Mouse (Mus musculus) lung, embryonic 14.5 days (tissue): ENCODE results near the gene Paqr6. TPM values are rescaled to one million over a fixed set of nuclear protein-coding genes. Genes with fewer than 3 reads are reported as not detected.

Experiments used
- ATAC-seq: fragments of 200-750 bp; cut with Nextera tagmentation; 2 replicates; pipeline ENCODE4 v1.8.0; 2017; ENCODE audit warnings: mild to moderate bottlenecking, moderate TSS enrichment, moderate library complexity; ENCODE audit not compliant: insufficient read depth
- DNase-seq: peaks from one replicate; pipeline ENCODE4 v3.0.0-alpha.2; 2015
- H3K27ac ChIP-seq: fragments of 300-500 bp; sonication (generic); 2 replicates; pipeline ENCODE4 v1.5.1; 2014; ENCODE audit warnings: low read depth, mild to moderate bottlenecking, moderate library complexity
- H3K27me3 ChIP-seq: fragments of 300-500 bp; sonication (generic); 2 replicates; pipeline ENCODE4 v1.6.1; 2014; ENCODE audit warnings: low read length, control low read depth; ENCODE audit not compliant: insufficient read depth
- H3K36me3 ChIP-seq: fragments of 300-500 bp; sonication (generic); 2 replicates; pipeline ENCODE4 v1.6.1; 2014; ENCODE audit warnings: control low read depth; ENCODE audit not compliant: insufficient read depth
- H3K4me1 ChIP-seq: fragments of 300-500 bp; sonication (generic); 2 replicates; pipeline ENCODE4 v1.6.1; 2014; ENCODE audit warnings: antibody characterized with exemption, control low read depth; ENCODE audit not compliant: insufficient read depth
- H3K4me2 ChIP-seq: fragments of 300-500 bp; sonication (generic); 2 replicates; pipeline ENCODE4 v1.6.1; 2014; ENCODE audit warnings: mild to moderate bottlenecking
- H3K4me3 ChIP-seq: fragments of 300-500 bp; sonication (generic); 2 replicates; pipeline ENCODE4 v1.5.1; 2014; ENCODE audit warnings: low read depth, low read length
- H3K9ac ChIP-seq: fragments of 300-500 bp; sonication (generic); 2 replicates; pipeline ENCODE4 v1.6.1; 2014
- H3K9me3 ChIP-seq: fragments of 300-500 bp; sonication (generic); 2 replicates; pipeline ENCODE4 v1.6.1; 2016; ENCODE audit warnings: low read depth, low read length, control low read depth
- CTCF ChIP-seq: IDR thresholded peaks from 2 replicates; pipeline ENCODE4 v1.5.1; 2016; ENCODE audit warnings: antibody characterized with exemption, low read depth
- WGBS: fragments of 180-500 bp; shearing (Covaris S2); extraction: QIAGEN DNeasy Blood & Tissue Kit; methylation state at CpG from one replicate; pipeline ENCODE4 v1.1.7; 2014; 5-methylcytosine and 5-hydroxymethylcytosine counted together
- polyA plus RNA-seq: library from polyadenylated mRNA; unstranded; fragments of >200 nt; fragmentation: Nextera tagmentation; extraction: Ambion mirVana; gene quantifications from 2 replicates; pipeline ENCODE4 v1.2.1, GENCODE M21; 2014

Paqr6 gene
- polyA plus RNA-seq, 1 experiment from 2014 or later, result 4.9 TPM

GRCm38 (mm10) chr3:88352907-88353306, 11.5 kb upstream of the Paqr6 start:
- ATAC-seq (no peak), DNase-seq (no peak)
- no peak for TF ChIP-seq CTCF
- no peaks in the 10 kb centered on the region for H3K9me3 ChIP-seq
- H3K4me1 ChIP-seq, result no peaks in the 10 kb centered on the region
- no peak overlapping the region for H3K27ac ChIP-seq
- H3K9ac ChIP-seq, result no peak overlapping the region
- WGBS, result 86% methylated on average over 9 of the region's 9 CpGs
- H3K27me3 ChIP-seq, result no peaks in the 10 kb centered on the region
- H3K36me3 ChIP-seq, result peaks cover 100% of the 10 kb centered on the region
- no peak overlapping the region for H3K4me2 ChIP-seq
- H3K4me3 ChIP-seq, result no peak overlapping the region

- H3K9me3 ChIP-seq, result no peaks in the 10 kb centered on the region
- no peak overlapping the region for H3K27ac ChIP-seq
- no peaks in the 10 kb centered on the region for H3K27me3 ChIP-seq
- DNase-seq (peak; percentile 28), ATAC-seq (no peak)
- H3K4me1 ChIP-seq, result no peaks in the 10 kb centered on the region
- 93% methylated on average over 8 of the region's 8 CpGs for WGBS
- no peak overlapping the region for H3K9ac ChIP-seq
- peaks cover 100% of the 10 kb centered on the region for H3K36me3 ChIP-seq
- H3K4me3 ChIP-seq, result no peak overlapping the region
- 0 out of 2 replicates have a peak, but pooled peaks have one; percentile 21 for TF ChIP-seq CTCF
- H3K4me2 ChIP-seq, result no peak overlapping the region
Observed at GRCm38 (mm10) chr3:88354396-88355165, 9.8 kb upstream of the Paqr6 start.

DNA sequence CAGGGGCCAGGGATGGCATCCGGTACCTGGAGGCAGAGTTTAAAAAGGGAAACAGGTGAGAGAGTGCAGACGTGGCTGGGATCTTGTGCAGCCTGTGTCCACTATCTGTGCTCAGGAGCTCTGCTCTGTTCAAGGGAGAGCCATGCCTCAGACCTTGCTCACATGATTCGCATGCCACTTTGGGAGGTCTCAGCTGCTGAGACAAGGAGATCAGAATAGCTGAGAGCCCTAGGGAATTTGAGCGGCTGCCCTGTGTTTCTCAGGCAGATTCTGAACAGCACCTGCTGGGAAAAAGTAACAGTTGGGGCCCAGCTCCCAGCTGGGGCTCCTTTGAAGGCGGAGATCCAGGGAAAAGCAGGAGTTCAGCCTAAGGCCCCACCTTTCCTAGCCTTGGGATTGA, 4.8 kb upstream of the Paqr6 start:
- H3K27ac ChIP-seq, result no peak overlapping the region; the same call in 1 of the 2 replicates
- 73% methylated on average over 5 of the region's 5 CpGs for WGBS
- ATAC-seq, result no peak

GRCm38 (mm10) chr3:88359989-88360388, 4.4 kb upstream of the Paqr6 start:
- no peak for ATAC-seq
- DNase-seq, result no peak
- no peak overlapping the region for H3K4me3 ChIP-seq
- no peak overlapping the region for H3K9ac ChIP-seq
- 70% methylated on average over 3 of the region's 3 CpGs for WGBS
- H3K9me3 ChIP-seq, result no peaks in the 10 kb centered on the region
- no peak for TF ChIP-seq CTCF
- H3K4me2 ChIP-seq, result no peak overlapping the region
- H3K27me3 ChIP-seq, result 0 out of 2 replicates have a peak, but pooled peaks cover 8% of the 10 kb centered on the region
- peaks cover 77% of the 10 kb centered on the region for H3K36me3 ChIP-seq
- peaks cover 5% of the 10 kb centered on the region; the same call in 1 of the 2 replicates for H3K4me1 ChIP-seq
- no peak overlapping the region; the same call in 1 of the 2 replicates for H3K27ac ChIP-seq

More for the DNA sequence above, 4.8 kb upstream of the Paqr6 start:
- Histone ChIP-seq H3K4me1 (peaks cover under 1% of the 10 kb centered on the region; the same call in 1 of the 2 replicates), H3K4me2 (no peak overlapping the region), H3K4me3 (no peak overlapping the region), H3K36me3 (peaks cover 81% of the 10 kb centered on the region), H3K9ac (no peak overlapping the region), H3K9me3 (no peaks in the 10 kb centered on the region), H3K27me3 (0 out of 2 replicates have a peak, but pooled peaks cover 4% of the 10 kb centered on the region)
- no peak for TF ChIP-seq CTCF
- no peak for DNase-seq

- no peak overlapping the region for H3K4me2 ChIP-seq
- H3K9ac ChIP-seq, result no peak overlapping the region
- TF ChIP-seq CTCF, result no peak
- peaks cover 5% of the 10 kb centered on the region; the same call in 1 of the 2 replicates for H3K4me1 ChIP-seq
- DNase-seq (no peak), ATAC-seq (no peak)
- H3K36me3 ChIP-seq, result peaks cover 66% of the 10 kb centered on the region
- peaks cover 18% of the 10 kb centered on the region for H3K27me3 ChIP-seq
- no peak overlapping the region for H3K4me3 ChIP-seq
- no peak overlapping the region for H3K27ac ChIP-seq
- WGBS, result 65% methylated on average over 6 of the region's 6 CpGs
- no peaks in the 10 kb centered on the region for H3K9me3 ChIP-seq
Observed at GRCm38 (mm10) chr3:88361096-88361495, 3.3 kb upstream of the Paqr6 start.

DNA sequence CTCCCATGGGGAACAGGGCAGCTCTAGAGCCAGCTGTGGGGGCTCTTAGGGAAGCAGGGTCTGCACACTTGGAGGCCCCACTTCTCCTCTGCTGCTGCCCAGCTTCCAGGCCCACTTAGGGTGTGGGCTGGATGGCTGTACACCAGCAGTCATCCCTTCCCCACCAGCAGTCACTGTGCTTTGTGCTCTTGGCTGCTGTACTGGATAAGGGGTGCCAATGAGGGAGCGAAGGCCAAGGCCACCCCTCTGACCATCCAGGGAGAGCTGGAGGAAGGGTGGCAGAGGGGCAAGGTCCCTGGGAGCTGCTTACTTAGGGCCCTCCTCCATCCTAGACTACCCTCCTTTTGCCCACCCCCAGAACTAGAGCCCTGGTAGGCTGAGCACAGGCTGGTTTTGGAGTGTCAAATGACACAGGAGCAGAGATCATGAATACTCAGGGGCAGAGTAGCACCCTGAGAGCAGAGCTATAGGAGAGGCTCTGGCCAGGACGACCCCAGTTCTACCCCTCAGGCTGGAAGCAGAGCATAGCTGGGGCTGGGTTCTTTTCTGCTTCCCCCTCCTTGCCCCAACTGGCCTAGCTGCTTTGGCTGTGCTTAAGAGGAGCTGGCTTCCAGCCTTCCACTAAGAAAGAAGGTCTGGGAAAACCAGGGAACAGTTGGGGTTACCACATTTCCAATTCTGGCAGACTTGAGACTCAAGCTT, 2.6 kb upstream of the Paqr6 start:
- ATAC-seq (no peak), DNase-seq (no peak)
- no peaks in the 10 kb centered on the region for H3K9me3 ChIP-seq
- H3K27me3 ChIP-seq, result peaks cover 21% of the 10 kb centered on the region
- 84% methylated on average over 2 of the region's 2 CpGs for WGBS
- peaks cover 59% of the 10 kb centered on the region for H3K36me3 ChIP-seq
- H3K27ac ChIP-seq, result no peak overlapping the region
- no peak overlapping the region for H3K9ac ChIP-seq
- H3K4me1 ChIP-seq, result peaks cover 5% of the 10 kb centered on the region; the same call in 1 of the 2 replicates
- H3K4me2 ChIP-seq, result no peak overlapping the region
- H3K4me3 ChIP-seq, result no peak overlapping the region
- TF ChIP-seq CTCF, result no peak

DNA sequence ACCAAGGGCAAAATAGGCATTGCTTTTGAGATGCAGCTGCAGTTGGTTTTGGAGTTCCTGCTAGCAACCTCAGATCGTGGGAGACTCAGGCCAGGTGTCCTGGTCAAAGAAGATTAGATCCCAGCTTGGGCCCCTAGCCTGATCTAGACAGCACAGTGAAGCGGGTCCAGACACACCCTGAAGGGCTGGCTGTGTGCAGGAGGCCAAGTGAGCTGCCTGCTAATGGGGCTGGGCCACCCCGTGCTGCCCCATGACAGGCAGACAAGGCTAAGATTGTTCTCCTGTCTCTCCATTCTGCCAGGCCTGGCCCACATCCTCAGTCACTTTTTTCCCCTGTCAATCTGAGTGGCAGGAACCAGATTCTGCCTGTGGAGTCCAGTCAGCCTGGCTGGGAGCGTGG, 684 bp upstream of the Paqr6 start:
- 45% methylated on average over 4 of the region's 4 CpGs for WGBS
- H3K9me3 ChIP-seq, result no peaks in the 10 kb centered on the region
- H3K27me3 ChIP-seq, result peaks cover 21% of the 10 kb centered on the region
- H3K27ac ChIP-seq, result peak overlapping the region; percentile 73; the same call in 1 of the 2 replicates
- TF ChIP-seq CTCF, result no peak
- peaks cover 40% of the 10 kb centered on the region for H3K36me3 ChIP-seq
- DNase-seq (peak; percentile 33), ATAC-seq (peak; percentile 25; the same call in 1 of the 2 replicates)
- peak overlapping the region; percentile 55; the same call in 1 of the 2 replicates for H3K4me2 ChIP-seq
- no peak overlapping the region for H3K9ac ChIP-seq
- H3K4me1 ChIP-seq, result peaks cover 5% of the 10 kb centered on the region; the same call in 1 of the 2 replicates
- H3K4me3 ChIP-seq, result no peak overlapping the region
